Mouse (Mus musculus) adrenal gland, postnatal 0 days (tissue): ENCODE results near the gene Krtap11-1. TPM values are rescaled to one million over a fixed set of nuclear protein-coding genes. Genes with fewer than 3 reads are reported as not detected.

ENCODE experiments used
- polyA plus RNA-seq: library from polyadenylated mRNA; unstranded; fragments of >200 nt; fragmentation: Nextera tagmentation; extraction: Ambion mirVana; gene quantifications from 2 replicates; pipeline ENCODE4 v1.2.1, GENCODE M21; 2015

The Krtap11-1 gene
- polyA plus RNA-seq: not detected in 2 replicates

DNA sequence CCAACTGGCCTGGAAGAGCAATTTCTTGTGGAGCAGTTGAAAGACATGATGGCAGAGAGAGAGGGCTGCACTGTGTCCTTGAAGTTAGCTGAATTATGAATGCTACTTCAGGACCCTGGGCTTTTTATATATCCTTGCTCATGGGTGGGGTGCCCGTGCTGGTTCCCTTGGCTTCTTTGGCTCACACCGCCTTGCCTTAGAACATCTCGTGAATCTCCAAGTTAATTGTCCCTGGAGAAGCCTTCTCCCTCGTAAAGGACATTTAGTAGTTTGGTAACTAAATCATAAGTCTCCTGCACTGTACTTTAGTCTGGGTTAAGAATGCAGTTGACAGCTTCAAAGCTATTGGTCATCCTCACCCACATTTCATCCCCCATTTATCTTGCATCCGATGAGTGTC, at the start of gene Krtap11-1:
Krtap11-1 (minus strand) TSS at position 101 of the 400 bp plus-strand sequence.

Other genes with a start within 250 kb of the Krtap11-1 start
- gene Krtap21-1, start 167.3 kb downstream of the Krtap11-1 start, polyA plus RNA-seq: not detected in 2 replicates
- not detected in 2 replicates for gene Krtap6-2, start 151.1 kb downstream of the Krtap11-1 start, polyA plus RNA-seq
- gene Krtap8-1, start 83.2 kb downstream of the Krtap11-1 start, polyA plus RNA-seq: not detected in 2 replicates
- not detected in 2 replicates for gene Krtap7-1, start 62.9 kb downstream of the Krtap11-1 start, polyA plus RNA-seq